Mouse (Mus musculus): ENCODE measurements around the gene Selenot.
A peak's percentile ranks its signal among the peaks of the same experiment; 100 is the strongest.
"Not testable (repeated sequence)": the region's sequence is repeated elsewhere in the genome, so short reads cannot be mapped to it uniquely, and the experiment has no call there.

Selenot gene

DNA sequence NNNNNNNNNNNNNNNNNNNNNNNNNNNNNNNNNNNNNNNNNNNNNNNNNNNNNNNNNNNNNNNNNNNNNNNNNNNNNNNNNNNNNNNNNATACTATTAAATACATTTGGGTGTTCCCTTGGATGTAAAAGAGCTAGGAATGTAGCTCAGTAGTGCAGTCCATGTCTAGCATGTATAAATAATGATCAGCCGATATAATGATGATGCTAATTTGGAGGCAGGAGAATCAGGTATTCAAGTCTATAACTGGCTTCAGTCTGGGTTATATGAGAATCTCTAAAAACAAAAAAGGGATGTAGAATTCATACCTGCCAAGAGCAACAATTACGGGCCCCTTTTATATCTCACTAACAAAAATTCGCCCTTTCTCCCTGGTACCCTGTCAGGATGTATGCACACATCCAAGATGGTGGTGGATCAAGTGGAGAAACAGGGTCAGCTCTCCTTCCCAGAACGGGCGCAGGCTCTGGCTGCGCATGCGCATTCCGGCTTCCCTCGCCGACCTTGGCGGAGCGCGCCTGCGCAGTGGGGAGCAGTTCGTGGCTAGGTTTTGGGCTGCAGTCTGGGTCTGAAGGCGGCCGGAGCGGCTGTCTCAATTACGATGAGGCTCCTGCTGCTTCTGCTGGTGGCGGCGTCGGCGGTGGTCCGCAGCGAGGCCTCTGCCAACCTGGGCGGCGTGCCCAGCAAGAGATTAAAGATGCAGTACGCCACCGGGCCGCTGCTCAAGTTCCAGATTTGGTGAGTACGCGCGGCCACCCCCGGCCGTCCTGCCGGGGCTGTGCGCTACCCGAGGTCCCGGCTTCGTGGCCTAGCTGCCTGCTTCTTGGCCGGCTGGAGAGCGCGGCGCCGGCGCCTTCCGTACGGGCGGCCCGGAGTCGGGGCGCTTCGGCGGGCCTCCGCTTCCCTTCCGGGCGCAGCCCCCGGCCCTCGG is at the start of gene Selenot:
Gene Selenot, plus strand, starts transcription at position 500 of the 930 bp plus-strand sequence.
- DNase-seq (ENCODE audit: low read depth, low spot score) = peak; percentile 97

DNA sequence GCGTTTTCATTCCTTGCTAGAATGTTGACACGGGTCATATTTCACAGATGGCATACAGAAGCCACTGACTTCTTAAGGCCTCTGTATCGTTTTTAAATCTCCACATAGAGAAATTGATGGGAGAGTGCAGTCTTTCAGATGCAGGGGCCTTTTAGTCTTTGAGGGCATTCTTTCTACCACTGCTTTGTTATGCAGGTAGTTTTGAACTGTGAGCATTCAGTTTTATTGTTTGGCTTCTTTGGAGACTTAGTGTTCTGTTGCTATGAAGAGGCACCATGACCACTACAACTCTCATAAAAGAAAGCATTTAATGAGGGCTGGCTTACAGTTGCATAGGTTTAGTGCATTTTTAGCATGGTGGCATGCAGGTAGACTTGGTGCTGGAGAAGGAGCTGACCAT is 39.9 kb upstream of the Selenot start:
- DNase-seq (ENCODE audit: low read depth, low spot score) = no peak

DNA sequence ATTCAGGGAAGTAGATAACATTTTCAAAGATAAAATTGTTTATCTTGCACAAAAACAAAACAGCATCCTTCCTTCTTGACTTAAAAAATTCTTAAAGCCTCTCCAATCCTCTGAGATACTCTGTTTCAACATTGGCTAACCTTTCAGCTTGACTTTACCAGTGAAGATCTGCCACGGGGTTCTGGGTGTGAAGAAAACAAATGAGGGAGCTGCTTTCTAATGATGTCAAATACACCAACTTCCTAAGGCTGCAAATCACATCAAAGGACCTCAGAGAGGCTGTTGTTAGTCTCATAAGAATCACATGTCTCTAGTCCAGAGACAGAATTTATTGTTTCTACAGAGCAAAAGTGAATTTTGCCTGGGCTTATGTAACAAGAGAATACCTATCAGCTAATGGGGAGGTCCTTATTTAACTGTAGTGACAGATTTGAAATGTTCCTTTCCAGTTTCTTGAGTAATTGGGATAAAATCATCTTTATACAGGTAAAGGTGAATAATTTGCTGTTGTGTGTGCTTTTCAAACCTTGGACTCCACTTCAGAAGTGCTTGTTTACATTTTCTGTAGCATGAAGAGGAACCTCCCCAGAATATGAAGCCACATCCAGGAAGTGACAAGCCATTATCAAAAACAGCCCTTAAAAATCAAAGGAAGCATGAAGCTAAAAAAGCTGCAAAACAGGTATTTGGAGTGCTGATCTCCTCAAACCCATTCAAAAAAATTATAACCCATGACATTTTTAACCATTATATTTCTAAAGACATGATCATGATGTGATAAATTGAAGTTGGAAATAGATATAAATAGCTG is 24.2 kb upstream of the Selenot start:
- no peak for DNase-seq (ENCODE audit: low read depth, low spot score)

DNA sequence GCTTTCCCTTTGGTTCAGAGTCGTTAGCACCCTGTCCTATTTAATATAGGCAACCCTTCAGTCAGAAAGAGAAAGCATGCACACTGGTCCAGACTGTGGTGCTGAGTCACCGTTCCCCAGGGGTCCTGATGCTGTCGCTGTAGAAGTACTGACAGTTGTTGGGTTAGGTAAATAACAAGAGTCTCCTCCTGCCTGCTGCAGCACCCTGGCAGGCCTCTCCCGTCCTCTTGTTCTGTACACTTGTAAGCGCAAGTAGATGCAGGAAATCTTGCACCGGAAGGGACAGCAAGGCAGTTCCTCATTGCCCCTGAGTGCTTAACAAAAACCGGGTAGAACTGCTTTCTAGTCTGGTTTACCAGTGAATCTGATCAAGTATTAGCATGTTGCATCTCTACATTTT is 19.8 kb upstream of the Selenot start:
- no peak for DNase-seq (ENCODE audit: low read depth, low spot score)

DNA sequence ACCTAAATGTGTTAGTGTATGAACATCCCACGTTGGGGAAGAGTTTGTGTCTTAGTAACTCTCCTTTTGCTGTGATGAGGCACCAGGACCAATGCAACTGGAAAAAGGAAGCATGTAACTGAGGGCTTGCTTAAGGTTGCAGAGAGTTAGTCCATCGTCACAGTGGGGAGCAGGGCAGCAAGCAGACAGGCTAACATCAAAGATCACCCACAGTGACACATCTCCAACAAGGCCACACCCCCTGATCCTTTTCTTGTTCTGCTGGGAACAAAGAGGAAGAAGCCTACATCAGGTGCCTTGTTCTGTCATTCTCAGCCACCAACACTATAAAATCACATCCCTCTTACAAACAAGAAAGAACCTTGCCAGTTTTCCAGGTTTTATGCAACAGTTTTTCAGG is 16.5 kb upstream of the Selenot start:
- DNase-seq (ENCODE audit: low read depth, low spot score) = no peak

DNA sequence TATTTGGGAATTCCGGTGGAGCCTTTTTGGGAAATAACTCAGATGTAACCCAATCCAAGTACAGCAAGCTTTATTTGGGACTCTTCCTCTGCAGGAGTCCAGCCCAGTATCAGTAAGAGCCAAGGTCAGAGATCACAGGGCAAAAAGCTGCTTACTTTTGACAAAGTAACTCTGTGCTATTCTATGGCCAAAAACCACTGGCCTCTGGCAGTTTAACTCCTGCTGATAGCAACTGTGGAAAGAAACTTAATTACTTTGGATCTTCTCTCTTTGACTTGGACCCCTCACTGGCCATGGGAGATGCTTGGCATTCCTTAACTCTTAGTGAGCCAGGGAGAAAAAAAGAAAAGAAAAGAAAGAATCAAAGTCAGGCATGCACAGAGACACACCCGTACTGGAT is 15.0 kb upstream of the Selenot start:
- DNase-seq (ENCODE audit: low read depth, low spot score) = no peak

DNA sequence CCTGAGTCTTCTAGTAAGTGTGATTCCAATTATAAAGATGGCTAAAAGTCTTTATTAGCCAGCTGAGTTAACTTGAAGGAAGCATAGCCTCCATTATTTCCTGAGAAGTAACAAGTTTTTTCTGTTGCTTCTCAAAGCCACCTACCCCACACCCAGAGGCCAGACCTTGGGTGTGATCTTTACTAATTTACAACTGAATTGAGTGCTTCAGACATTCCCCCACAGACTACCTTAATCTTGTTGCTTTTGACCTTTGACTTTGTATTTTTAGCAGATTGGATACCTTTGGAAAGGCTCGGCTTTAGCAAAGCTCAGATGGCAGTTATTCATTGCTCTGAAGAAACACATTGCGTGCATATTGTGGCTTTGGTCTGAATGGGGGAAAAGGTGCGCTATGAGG is 5.6 kb upstream of the Selenot start:
- no peak for DNase-seq (ENCODE audit: low read depth, low spot score)

DNA sequence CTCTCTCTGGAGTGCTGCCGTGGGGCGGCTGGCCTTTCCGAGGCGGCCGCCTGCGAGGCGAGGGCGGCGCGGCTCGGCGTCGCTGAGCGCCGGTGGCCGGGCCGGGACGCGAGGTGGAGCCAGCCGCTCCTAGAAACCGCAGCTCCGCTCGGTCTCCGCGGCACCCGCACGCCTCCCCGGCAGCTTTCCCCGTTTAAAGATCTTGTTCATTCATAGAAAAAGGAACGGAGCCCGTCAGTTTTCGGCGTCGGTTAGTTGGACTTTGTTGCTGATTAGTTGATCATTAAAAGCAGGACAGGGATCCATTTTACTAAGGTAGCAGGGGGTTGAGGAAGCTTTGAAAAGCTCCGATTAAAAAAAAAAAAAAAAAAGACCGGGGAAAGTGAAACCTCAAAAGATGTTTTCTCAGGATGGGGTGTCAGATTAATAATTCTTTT is 649 bp downstream of the Selenot start:
- DNase-seq (ENCODE audit: low read depth, low spot score) = peak; percentile 75

DNA sequence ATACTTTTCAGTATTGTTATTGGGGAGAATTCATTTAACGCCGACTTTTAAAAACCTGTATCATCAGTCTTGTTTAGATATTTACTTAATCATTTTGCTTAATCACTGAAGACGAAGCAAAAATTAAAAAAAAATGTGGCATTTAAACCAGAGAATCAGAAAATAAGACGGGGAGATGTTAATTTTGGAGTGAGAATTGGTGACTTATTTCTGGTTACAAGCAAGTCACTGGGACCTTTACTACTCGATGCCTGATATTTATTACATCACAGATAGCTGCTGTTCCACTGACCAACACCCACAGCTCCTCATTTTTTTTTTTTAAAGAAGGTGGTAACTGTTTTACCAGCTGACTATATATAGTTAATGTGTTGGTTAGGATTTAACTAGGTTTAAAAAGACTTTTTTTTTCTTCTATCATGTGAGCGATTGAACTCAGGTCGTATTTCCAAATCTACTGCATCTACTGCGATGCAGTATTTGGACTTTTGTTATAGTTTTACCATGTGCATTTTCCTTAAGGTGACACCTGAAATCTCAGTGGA is 1.1 kb downstream of the Selenot start:
- DNase-seq (ENCODE audit: low read depth, low spot score) = peak; percentile 46

DNA sequence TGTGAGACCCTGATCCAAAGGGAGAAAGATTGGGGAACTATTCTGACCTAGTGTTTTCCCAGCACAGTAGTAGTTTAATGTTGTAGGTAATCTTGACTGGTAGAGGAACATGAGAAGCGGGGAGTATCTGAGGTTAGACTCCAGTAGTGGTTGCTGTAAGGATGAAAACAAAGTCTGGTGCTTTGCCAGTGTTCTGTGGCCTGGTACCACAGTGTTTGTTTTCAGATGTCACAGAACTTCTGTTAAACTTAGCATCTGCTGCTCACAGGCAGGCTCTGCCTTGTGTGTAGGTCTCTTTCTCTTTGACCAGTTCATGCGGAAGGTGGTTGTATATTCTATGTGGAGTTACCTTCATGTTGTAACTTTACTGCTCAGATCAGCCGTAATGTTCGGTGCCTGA is 5.1 kb downstream of the Selenot start:
- DNase-seq (ENCODE audit: low read depth, low spot score) = peak; percentile 31

DNA sequence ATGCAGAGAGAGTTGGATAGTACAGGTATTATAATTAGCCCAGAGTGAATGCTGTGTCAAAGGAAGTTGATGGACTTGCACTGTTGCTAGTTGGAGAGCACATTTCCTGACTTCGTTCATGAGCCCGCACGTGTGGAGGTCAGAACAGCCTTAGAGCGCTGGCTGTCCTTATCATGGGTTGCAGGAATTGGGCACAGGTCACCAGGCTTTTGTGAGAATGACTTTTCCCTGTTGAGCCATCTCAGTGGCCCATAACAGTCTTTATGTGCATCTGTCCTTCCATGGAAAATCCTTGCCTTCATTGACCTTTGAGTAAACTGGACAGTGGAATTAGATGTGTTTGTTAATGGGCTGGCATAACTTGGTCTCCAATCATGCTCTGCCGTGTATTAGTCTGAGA is 5.9 kb downstream of the Selenot start:
- DNase-seq (ENCODE audit: low read depth, low spot score) = no peak

DNA sequence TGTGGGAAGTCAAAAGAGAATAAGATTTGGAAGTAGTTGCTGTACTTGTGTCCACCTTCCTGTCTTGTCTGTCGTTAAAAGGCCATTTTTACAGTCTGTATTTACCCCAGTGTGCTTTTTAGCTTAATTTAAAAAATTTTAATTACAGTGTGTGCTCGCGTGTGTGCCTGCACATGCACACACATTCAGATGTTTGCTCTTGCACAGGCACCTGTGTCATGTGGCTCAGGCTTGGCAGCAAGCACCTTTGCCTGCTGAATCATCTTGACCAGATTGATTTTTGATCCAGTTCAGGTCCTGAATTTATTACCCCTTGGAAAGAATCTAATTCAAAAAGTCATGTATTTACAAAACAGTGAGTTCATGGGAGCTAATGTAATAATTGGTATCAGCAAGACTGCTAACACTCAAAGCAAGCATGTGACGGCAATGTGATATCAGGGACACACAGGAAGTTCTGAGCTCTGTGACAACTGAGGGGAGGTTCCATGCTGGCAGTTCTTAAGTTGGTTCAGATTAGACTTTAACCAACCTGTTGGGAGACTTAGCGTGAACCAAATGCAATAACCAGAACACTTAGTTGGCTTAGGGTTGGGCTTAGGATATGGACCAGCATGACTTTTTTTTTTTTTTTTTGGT is 6.5 kb downstream of the Selenot start:
- no peak for DNase-seq (ENCODE audit: low read depth, low spot score)

DNA sequence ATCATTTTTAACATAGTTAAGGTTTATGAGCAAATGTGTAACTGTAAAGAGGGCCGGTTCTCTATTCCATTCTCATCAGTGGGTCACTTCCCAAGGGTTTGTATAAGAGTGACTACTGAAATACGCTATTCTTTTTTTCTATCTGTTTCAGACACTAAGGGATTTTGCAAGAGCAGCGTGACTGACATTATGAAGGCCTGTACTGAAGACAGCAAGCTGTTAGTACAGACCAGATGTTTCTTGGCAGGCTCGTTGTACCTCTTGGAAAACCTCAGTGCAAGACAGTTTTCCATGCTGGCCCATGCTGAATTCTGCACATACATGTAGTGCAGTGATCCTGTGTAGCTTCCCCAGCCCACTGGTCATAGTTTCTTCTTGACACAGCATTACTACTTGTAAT is 14.1 kb downstream of the Selenot start:
- DNase-seq (ENCODE audit: low read depth, low spot score) = not testable (repeated sequence)

DNA sequence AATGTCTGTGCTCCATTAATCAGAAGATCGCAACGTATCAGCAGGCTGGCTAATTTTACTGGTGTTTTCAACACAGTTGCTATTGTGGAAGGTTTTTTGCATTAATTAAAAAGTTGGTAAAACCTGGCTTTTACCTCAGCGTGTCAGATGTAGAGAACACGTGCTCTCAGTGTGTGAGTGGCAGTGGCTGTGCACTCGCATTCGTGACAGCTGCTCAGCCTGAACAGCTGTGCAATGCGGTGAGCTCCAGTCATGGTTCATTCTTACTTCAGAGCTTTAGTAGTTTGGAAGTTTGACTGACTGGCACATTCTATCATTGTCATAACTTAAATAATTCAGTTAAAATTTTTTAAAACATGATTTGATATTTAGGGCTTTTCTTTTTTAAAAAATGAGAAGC is 16.2 kb downstream of the Selenot start:
- not testable (repeated sequence) for DNase-seq (ENCODE audit: low read depth, low spot score)

DNA sequence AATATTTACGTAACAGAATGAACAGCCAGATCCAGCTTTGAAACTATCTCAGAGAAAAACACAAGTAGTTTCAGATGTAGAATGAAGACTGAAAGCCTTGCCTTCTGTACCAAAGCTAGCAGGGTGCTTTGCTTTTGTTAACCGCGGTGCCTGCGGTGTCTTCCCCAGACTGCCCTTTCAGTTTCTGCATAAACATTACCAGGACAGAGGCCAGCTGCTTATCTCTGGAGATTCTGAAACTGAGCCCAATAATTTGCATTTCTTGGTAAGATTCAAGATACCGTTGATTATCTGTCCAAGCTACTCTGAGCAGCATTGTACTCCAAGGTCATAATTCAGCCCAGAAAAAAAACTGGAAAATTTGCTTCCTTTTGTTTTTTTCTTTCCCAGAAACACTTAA is 17.2 kb downstream of the Selenot start:
- peak; percentile 43 for DNase-seq (ENCODE audit: low read depth, low spot score)

DNA sequence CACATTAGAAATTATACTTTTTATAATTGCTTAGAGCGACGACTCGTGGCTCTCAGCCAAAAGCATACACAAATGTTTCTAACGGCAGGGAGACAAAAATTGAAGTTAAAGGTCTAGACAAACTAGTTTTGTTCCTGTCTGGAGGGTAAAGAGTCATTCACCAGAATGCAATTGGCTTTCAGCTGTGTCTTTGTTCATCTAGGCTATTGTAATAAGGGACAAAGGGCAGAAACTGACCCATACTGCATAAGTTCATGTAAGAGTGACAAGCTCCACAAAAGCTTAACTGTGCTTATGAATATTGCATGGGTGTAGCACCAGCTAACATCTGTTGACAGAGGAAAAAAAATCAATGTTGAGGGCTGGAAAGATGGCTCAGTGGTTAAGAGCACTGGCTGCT is 32.1 kb downstream of the Selenot start:
- DNase-seq (ENCODE audit: low read depth, low spot score) = no peak

DNA sequence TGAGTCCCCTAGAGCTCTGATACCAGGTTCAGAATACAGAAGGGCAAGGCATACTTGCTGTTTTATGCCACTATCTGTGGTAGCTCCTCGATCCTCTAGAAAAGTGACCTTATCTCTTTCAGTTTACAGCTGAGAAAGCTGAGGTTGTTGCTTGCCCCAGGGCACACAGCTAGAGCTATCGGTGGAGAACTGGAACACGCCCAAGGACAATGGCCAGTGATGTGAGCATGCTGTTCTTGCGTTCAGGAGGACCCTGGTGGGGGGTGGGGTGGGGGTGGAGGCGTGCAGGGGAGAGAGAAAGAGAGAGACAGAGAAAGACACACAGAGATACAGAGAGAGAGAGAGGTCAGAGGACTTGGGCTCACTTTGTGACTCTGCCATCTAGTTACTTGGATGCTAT is 33.5 kb downstream of the Selenot start:
- DNase-seq (ENCODE audit: low read depth, low spot score) = no peak

DNA sequence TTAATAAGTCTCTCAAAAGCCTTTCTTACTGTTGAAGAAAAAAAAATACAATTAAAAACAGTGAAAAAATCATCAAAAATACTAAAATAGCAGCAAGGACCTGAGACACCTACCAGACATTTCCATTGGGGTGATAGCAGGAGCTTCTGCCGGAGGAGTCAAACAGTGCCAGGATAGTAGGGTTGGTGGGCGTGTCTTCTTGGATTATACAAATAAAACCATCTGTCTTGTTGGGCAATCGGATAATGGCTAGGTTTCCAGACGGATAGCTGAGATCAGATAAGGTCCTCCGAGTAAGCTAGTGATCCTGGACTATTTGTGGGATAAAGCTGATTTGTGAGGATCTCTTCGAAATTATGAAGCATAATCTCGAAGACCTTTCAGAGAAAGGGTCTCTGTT is 44.6 kb downstream of the Selenot start:
- no peak for DNase-seq (ENCODE audit: low read depth, low spot score)

DNA sequence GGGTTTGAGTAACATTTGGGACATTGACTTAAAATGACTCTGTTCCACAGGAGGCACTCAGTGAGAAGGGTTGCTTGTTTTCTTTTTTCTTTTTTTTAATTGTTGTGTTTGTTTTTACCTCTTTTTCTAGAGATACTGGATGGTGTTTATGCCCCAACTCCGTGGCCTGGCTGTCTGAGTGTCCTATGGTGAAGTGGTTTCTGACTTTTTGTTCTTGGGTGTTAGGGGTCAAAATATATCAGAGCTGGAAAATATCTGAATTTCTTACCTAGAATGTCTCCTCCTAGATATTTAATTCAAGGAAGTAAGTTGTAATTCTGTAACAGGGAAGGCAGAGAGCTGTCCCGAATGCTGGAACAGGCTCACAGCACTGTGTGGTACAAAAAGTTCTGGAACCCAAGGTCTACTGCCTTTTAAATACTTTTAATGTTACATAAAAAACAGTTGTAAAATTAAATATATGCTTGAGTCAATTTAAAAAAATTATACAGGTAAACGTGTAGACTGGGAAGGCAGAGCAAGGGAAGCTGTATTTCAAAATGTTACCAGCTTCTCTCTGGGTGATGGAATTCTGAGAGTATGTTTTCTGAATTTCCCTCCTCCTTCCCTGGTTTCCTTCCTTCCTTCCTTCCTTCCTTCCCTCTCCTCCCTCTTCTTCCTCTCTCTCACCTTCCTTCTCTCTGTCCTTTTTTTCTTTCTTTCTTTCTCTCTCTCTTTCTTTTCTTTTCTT is 46.4 kb downstream of the Selenot start:
- peak; percentile 16 for DNase-seq (ENCODE audit: low read depth, low spot score)

DNA sequence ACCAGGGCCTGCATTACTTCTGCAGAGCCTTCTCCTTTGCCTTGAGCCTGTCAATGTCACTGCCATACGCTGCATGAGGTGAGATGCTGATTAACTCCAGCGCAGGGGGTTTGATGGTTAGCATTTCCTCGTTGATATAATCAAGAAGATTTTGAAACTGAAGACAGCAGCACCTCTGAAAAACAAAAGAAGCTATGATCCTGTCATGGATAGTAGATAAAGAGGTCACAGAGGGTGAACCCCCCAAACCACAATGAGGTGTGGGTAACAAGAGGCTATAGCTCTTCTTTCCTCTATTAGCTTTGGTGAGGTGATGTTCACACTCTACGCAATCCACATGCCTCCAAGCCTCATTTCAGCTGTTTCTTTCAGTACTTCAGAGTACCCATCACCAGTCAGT is 48.5 kb downstream of the Selenot start:
- DNase-seq (ENCODE audit: low read depth, low spot score) = no peak

DNA sequence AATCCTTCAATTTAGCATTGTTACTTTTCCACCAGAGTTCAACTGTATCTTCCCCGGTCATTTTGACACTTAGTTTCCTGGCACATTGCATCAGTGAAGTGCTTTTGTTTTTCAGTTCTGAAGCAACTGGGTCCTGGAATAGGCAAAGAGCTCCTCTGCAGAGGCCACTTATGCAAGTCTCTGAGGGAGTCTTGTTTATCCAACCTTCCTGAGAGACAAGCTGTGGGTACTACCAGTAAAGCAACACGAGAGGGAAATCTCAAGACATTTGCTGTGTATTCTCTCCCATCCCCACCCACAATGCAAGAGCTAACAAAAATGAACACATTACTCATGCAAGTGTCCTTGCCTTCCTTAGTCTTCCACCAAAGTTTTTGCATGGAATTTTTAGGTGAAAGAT is 55.3 kb downstream of the Selenot start:
- DNase-seq (ENCODE audit: low read depth, low spot score) = no peak
